Mouse (Mus musculus) myocyte (in vitro differentiated cells): ENCODE data around the gene Cdc42se1. TPM values are rescaled to one million over a fixed set of nuclear protein-coding genes. Genes with fewer than 3 reads are reported as not detected.

Experiments
- H3K27me3 ChIP-seq: one replicate; pipeline ENCODE4 v1.6.1; 2011; ENCODE audit not compliant: control insufficient read depth, insufficient read depth, insufficient read length
- H3K36me3 ChIP-seq: one replicate; pipeline ENCODE4 v1.6.1; 2011; ENCODE audit not compliant: control insufficient read depth, insufficient read depth
- H3K4me2 ChIP-seq: one replicate; pipeline ENCODE4 v1.6.1; 2011; ENCODE audit warnings: low read depth, control low read depth
- H3K4me3 ChIP-seq: one replicate; pipeline ENCODE4 v1.5.1; 2011; ENCODE audit warnings: mild to moderate bottlenecking, control low read depth, moderate library complexity
- H3K79me2 ChIP-seq: one replicate; pipeline ENCODE4 v1.6.1; 2011; ENCODE audit not compliant: control insufficient read depth, insufficient read depth
- H3ac ChIP-seq: one replicate; pipeline ENCODE4 v1.6.1; 2011; ENCODE audit not compliant: control insufficient read depth, insufficient read length
- CEBPB ChIP-seq: IDR thresholded peaks from 2 replicates; pipeline ENCODE4 v1.6.1; 2011; ENCODE audit warnings: mild to moderate bottlenecking, moderate library complexity; ENCODE audit not compliant: poor library complexity, insufficient read depth, severe bottlenecking
- E2F4 ChIP-seq: IDR thresholded peaks from one replicate; pipeline ENCODE4 v1.6.1; 2011; ENCODE audit warnings: mild to moderate bottlenecking, control low read depth, moderate library complexity; ENCODE audit not compliant: insufficient read depth
- MYOD1 ChIP-seq, 3 experiments: IDR thresholded peaks; one replicate each; pipeline ENCODE4 v1.6.1; 2011; ENCODE audit warnings: control low read depth in 2 of 3, low read depth in 2 of 3, mild to moderate bottlenecking in 2 of 3, moderate library complexity in 1 of 3; ENCODE audit not compliant: insufficient read length in 2 of 3, control insufficient read depth in 1 of 3
- MYOG ChIP-seq, 3 experiments: IDR thresholded peaks; one replicate each; pipeline ENCODE4 v1.6.1; 2011; ENCODE audit warnings: control low read depth in 2 of 3, low read depth in 2 of 3, mild to moderate bottlenecking in 2 of 3; ENCODE audit not compliant: insufficient read length in 2 of 3, control insufficient read depth in 1 of 3, insufficient read depth in 1 of 3
- POLR2A ChIP-seq: IDR thresholded peaks from one replicate; pipeline ENCODE4 v1.6.1; 2011; ENCODE audit warnings: low read depth, mild to moderate bottlenecking, control low read depth, moderate library complexity; ENCODE audit not compliant: insufficient read length
- POLR2AphosphoS2 ChIP-seq: IDR thresholded peaks from one replicate; pipeline ENCODE4 v1.6.1; 2011; ENCODE audit warnings: low read depth, control low read depth; ENCODE audit not compliant: insufficient read length
- REST ChIP-seq: IDR thresholded peaks from one replicate; pipeline ENCODE4 v1.6.1; 2011; ENCODE audit warnings: mild to moderate bottlenecking, control low read depth, moderate library complexity; ENCODE audit not compliant: insufficient read depth, insufficient read length
- SRF ChIP-seq: IDR thresholded peaks from one replicate; pipeline ENCODE4 v1.6.1; 2011; ENCODE audit warnings: low read depth; ENCODE audit not compliant: control insufficient read depth, insufficient read length
- TCF12 ChIP-seq: IDR thresholded peaks from one replicate; pipeline ENCODE4 v1.6.1; 2011; ENCODE audit warnings: mild to moderate bottlenecking, control low read depth; ENCODE audit not compliant: poor library complexity, insufficient read depth, severe bottlenecking
- TCF3 ChIP-seq: IDR thresholded peaks from one replicate; pipeline ENCODE4 v1.6.1; 2011; ENCODE audit warnings: low read depth, control low read depth; ENCODE audit not compliant: insufficient read length
- USF1 ChIP-seq: IDR thresholded peaks from one replicate; pipeline ENCODE4 v1.6.1; 2011; ENCODE audit warnings: low read depth, mild to moderate bottlenecking, control low read depth, moderate library complexity
- polyA plus RNA-seq: library from polyadenylated mRNA; unstranded; fragments of >200 nt; fragmentation: generic; extraction: Trizol; gene quantifications from one replicate; pipeline ENCODE4 v1.2.1, GENCODE M21; 2012; ENCODE audit warnings: missing spikeins

The Cdc42se1 gene
- polyA plus RNA-seq, 1 experiment: 61.5 TPM

GRCm38 (mm10) chr3:95232771-95233170 is 4.2 kb downstream of the Cdc42se1 start:
- no peak overlapping the region for H3K4me3 ChIP-seq
- TF ChIP-seq POLR2AphosphoS2 (no peak), TCF3 (no peak), SRF (no peak), E2F4 (no peak), TCF12 (no peak), REST (no peak), USF1 (no peak), MYOD1 (IDR thresholded peaks at IDR 0.05; ENCODE audit: control insufficient read depth in 1 of 3, insufficient read length in 2 of 3, low read depth in 2 of 3) (no peak), CEBPB (no peak)
- H3K27me3 ChIP-seq: no peaks in the 10 kb centered on the region
- H3K36me3 ChIP-seq: peaks cover 43% of the 10 kb centered on the region
- peak overlapping the region; percentile 54 for H3K4me2 ChIP-seq
- H3ac ChIP-seq: no peak overlapping the region
- peaks cover 53% of the 10 kb centered on the region for H3K79me2 ChIP-seq

- TF ChIP-seq TCF12 (no peak), MYOD1 (IDR thresholded peaks at IDR 0.05; ENCODE audit: control insufficient read depth in 1 of 3, insufficient read length in 2 of 3, low read depth in 2 of 3) (peak in 1 of 3 experiments; percentile 20)
- no peak overlapping the region for H3ac ChIP-seq
- H3K27me3 ChIP-seq: no peaks in the 10 kb centered on the region
- H3K4me2 ChIP-seq: peak overlapping the region; percentile 54
- no peak overlapping the region for H3K4me3 ChIP-seq
- peaks cover 51% of the 10 kb centered on the region for H3K79me2 ChIP-seq
- H3K36me3 ChIP-seq: peaks cover 43% of the 10 kb centered on the region
Observed at GRCm38 (mm10) chr3:95233303-95233980, 4.9 kb downstream of the Cdc42se1 start.

- Histone ChIP-seq H3K4me3 (no peak overlapping the region), H3ac (no peak overlapping the region), H3K36me3 (peaks cover 49% of the 10 kb centered on the region), H3K27me3 (no peaks in the 10 kb centered on the region), H3K4me2 (no peak overlapping the region), H3K79me2 (peaks cover 32% of the 10 kb centered on the region)
- TF ChIP-seq E2F4: no peak
- peak; percentile 30 for TF ChIP-seq POLR2A
- TF ChIP-seq POLR2AphosphoS2: peak; percentile 54
Observed at GRCm38 (mm10) chr3:95235386-95236301, 7.1 kb downstream of the Cdc42se1 start.

DNA sequence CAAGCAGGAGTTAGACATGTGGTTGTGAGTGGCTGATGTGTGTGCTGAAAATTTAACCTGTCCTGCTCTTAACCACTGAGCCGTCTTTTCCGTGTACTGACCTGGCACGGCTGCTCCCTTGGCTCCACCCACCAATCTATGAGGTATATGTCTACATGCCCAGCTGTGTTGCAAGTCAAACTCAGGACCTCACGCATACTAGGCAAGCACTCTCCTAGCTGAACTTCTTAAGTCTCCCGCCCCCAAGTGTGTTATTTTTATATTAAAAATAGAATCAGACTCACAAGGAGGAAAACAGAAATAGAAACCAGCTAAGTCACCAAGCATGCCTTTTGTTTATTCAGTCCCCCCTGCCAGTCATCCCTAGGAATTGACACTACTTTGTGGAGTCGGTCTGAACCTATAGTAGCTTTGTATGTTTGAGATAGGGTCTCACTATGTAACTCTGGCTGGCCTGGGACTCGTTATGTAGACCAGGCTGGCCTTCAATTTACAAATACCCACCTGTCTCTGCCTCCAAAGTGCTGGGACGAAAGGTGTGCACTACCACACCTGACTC is 9.1 kb downstream of the Cdc42se1 start:
- Histone ChIP-seq H3K27me3 (no peaks in the 10 kb centered on the region), H3K4me3 (no peak overlapping the region), H3K4me2 (peak overlapping the region; percentile 51), H3K79me2 (peaks cover 13% of the 10 kb centered on the region), H3K36me3 (peaks cover 41% of the 10 kb centered on the region), H3ac (no peak overlapping the region)
- TF ChIP-seq TCF3 (no peak), E2F4 (no peak), MYOG (IDR thresholded peaks at IDR 0.05; ENCODE audit: control insufficient read depth in 1 of 3, insufficient read depth in 1 of 3, insufficient read length in 2 of 3, low read depth in 2 of 3) (no peak), POLR2AphosphoS2 (peak; percentile 0), TCF12 (peak; percentile 27), MYOD1 (IDR thresholded peaks at IDR 0.05; ENCODE audit: control insufficient read depth in 1 of 3, insufficient read length in 2 of 3, low read depth in 2 of 3) (peak; percentile 73 to 90 (median 87))

GRCm38 (mm10) chr3:95239022-95239421 is 10.5 kb downstream of the Cdc42se1 start:
- no peak for TF ChIP-seq SRF
- TF ChIP-seq POLR2AphosphoS2: peak; percentile 64
- no peak overlapping the region for H3K4me2 ChIP-seq
- H3K36me3 ChIP-seq: peaks cover 30% of the 10 kb centered on the region
- H3K27me3 ChIP-seq: no peaks in the 10 kb centered on the region
- H3ac ChIP-seq: no peak overlapping the region
- peaks cover under 1% of the 10 kb centered on the region for H3K79me2 ChIP-seq
- no peak overlapping the region for H3K4me3 ChIP-seq
